Mouse (Mus musculus): ENCODE measurements around the gene Rnls. TPM values are rescaled to one million over a fixed set of nuclear protein-coding genes. Genes with fewer than 3 reads are reported as not detected.

Gene Rnls
- polyA plus RNA-seq, 1 experiment = not detected

DNA sequence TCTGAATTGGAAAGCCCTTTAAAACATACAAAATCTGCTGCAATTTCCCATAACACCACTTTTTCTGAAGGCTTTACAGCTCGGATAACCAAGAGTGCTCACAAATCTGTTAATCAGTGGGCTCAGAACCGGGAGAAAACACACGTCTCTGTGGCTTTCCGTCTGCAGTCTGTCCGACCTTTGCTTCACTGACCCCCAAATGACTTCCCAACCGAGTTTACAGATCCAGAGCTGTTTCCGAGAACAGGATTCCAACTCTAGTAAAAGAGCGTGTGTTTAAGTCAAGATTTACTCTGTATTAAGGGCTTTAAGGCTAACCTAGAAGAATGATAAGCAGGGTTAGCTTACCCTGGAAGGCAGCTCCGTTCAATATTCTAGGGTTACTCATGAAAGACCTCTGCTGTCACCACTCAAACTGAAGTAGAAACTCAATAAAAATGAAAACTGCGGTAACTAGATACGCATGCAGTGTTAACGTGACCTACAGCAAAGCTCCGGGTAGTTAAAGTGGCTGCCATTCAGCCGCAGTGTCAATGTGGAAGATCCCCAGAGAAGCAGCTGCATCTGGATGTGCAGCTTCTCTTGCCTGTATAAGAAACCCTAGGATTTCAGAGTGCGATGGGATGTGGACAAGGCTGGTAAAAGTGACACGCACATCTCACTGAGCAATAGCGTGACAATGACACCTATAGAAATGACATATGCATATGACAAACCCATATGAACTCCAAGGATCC, 224.4 kb downstream of the Rnls start:
- Histone ChIP-seq H3K4me3 (replicated peaks; ENCODE audit: control insufficient read depth, low read depth, low read length) (no peak overlapping the region), H3K4me1 (ENCODE audit: control insufficient read depth, insufficient read depth, low read length) (no peaks in the 10 kb centered on the region), H3K27ac (ENCODE audit: control insufficient read depth, insufficient read depth, low read depth, low read length, poor library complexity) (no peak overlapping the region)
- TF ChIP-seq CTCF (IDR thresholded peaks at IDR 0.05; ENCODE audit: control insufficient read depth, insufficient read depth, low read length) = no peak
- no peak for TF ChIP-seq POLR2A (IDR thresholded peaks at IDR 0.05; ENCODE audit: borderline replicate concordance, control insufficient read depth, low read depth, low read length)
- WGBS = 84% methylated on average over 17 of the region's 17 CpGs

DNA sequence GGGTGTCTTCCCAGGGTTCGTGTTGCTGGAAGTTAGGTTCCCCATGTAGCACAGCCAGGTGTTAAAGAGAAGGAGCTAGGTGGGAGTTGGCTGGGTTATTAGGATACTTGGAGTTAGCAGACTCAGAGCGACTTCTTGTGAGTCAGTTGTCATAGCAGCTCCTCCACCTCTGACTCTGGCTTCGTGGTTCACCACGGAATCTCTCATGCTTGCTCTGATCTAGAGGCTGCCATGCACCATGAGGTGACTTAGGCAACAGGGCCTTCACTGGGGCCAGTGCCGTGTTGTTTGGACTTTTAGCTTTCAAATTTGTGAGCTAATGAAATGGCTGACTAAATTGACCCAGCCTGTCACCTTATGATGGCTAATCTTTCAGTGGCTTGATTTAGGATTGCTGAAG, 227.3 kb downstream of the Rnls start:
- WGBS = 54% methylated on average over 5 of the region's 5 CpGs
- H3K4me1 ChIP-seq (ENCODE audit: control insufficient read depth, insufficient read depth, low read length) = no peaks in the 10 kb centered on the region; the same call in 1 of the 2 replicates
- H3K4me3 ChIP-seq (replicated peaks; ENCODE audit: control insufficient read depth, low read depth, low read length) = no peak overlapping the region
- no peak for TF ChIP-seq POLR2A (IDR thresholded peaks at IDR 0.05; ENCODE audit: borderline replicate concordance, control insufficient read depth, low read depth, low read length)
- no peak for TF ChIP-seq CTCF (IDR thresholded peaks at IDR 0.05; ENCODE audit: control insufficient read depth, insufficient read depth, low read length)
- H3K27ac ChIP-seq (ENCODE audit: control insufficient read depth, insufficient read depth, low read depth, low read length, poor library complexity) = no peak overlapping the region

DNA sequence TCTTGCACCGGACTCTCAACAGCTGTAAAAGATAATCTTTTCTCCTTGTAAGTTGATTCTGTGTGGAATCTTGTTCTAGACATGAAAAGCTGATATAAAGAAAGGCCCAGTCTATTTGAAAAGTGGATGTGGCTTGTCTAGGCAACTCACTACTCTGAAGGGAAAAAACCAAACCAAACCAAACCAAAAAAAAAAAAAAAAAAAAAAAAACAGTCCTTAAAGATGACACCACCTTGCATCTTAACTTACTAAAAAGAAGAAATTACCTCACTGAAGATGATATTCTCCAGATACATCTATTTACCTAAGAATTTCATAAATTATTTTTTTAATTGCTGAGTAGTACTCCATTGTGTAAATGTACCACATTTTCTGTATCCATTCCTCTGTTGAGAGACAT, 230.2 kb downstream of the Rnls start:
- TF ChIP-seq POLR2A (IDR thresholded peaks at IDR 0.05; ENCODE audit: borderline replicate concordance, control insufficient read depth, low read depth, low read length) (no peak), CTCF (IDR thresholded peaks at IDR 0.05; ENCODE audit: control insufficient read depth, insufficient read depth, low read length) (no peak)
- Histone ChIP-seq H3K4me1 (ENCODE audit: control insufficient read depth, insufficient read depth, low read length) (no peaks in the 10 kb centered on the region; the same call in 1 of the 2 replicates), H3K27ac (ENCODE audit: control insufficient read depth, insufficient read depth, low read depth, low read length, poor library complexity) (no peak overlapping the region), H3K4me3 (replicated peaks; ENCODE audit: control insufficient read depth, low read depth, low read length) (no peak overlapping the region)
- WGBS = 89% methylated on average over 1 of the region's 1 CpGs

DNA sequence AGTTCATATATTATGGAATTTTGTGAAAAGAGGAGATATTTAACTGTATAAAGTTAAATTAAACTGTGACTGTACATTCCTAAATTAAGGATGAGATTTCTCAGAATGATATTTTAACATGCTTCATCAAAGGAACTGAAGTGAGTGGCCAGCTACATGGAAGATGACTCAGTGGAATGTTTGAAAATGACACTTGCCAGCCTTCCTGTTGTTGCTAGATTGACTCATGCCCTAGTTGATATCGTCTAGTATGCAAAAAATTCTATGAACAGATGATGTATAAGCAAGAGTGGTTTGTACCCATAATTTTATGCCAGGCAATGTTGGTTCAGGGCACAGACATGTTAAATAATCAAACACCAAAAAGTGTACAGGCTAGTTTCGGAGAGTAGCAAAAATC, 232.2 kb downstream of the Rnls start:
- no peaks in the 10 kb centered on the region; the same call in 1 of the 2 replicates for H3K4me1 ChIP-seq (ENCODE audit: control insufficient read depth, insufficient read depth, low read length)
- no peak overlapping the region for H3K27ac ChIP-seq (ENCODE audit: control insufficient read depth, insufficient read depth, low read depth, low read length, poor library complexity)
- WGBS = 86% methylated on average over 2 of the region's 2 CpGs
- no peak overlapping the region for H3K4me3 ChIP-seq (replicated peaks; ENCODE audit: control insufficient read depth, low read depth, low read length)
- TF ChIP-seq CTCF (IDR thresholded peaks at IDR 0.05; ENCODE audit: control insufficient read depth, insufficient read depth, low read length) (no peak), POLR2A (IDR thresholded peaks at IDR 0.05; ENCODE audit: borderline replicate concordance, control insufficient read depth, low read depth, low read length) (no peak)

DNA sequence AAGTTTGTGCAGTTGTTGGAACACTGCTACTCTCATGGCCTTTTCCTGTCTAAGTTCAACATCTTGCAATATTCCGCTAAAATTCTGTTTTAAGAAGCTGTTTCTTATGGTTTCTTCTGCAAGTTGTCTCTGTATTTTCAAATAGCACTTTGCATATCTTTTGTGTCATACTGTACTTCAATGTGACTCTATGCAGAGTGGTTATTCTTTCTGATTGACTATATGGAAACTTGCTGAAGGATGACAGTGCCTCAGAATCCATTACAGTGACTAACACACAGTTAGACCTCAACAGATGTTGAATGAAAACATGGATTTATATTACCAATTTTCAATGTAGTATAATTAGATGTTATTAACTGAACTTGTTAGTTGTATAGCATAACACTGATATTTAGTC, 232.9 kb downstream of the Rnls start:
- no peaks in the 10 kb centered on the region; the same call in 1 of the 2 replicates for H3K4me1 ChIP-seq (ENCODE audit: control insufficient read depth, insufficient read depth, low read length)
- 77% methylated on average over 1 of the region's 1 CpGs for WGBS
- H3K4me3 ChIP-seq (replicated peaks; ENCODE audit: control insufficient read depth, low read depth, low read length) = no peak overlapping the region
- TF ChIP-seq CTCF (IDR thresholded peaks at IDR 0.05; ENCODE audit: control insufficient read depth, insufficient read depth, low read length) (no peak), POLR2A (IDR thresholded peaks at IDR 0.05; ENCODE audit: borderline replicate concordance, control insufficient read depth, low read depth, low read length) (no peak)
- H3K27ac ChIP-seq (ENCODE audit: control insufficient read depth, insufficient read depth, low read depth, low read length, poor library complexity) = no peak overlapping the region

DNA sequence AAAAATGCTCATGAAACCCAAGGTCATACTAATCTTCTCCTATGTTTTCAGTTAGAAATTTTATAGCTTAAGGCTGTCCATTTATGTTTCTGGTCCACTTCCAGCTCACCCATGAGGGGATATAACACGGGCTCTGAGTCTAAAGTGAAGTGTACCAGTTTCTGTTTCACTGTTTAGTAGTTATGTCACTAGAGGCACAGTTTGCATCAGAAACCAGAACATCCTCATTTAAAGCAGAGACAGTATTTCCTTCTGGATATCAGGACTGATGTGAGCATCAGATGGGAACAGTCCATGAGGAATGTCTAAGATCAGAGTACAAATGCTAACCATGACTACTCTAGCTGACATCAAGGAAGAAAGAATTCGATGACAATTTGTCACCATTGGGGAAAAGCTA, 233.9 kb downstream of the Rnls start:
- Histone ChIP-seq H3K4me3 (replicated peaks; ENCODE audit: control insufficient read depth, low read depth, low read length) (no peak overlapping the region), H3K4me1 (ENCODE audit: control insufficient read depth, insufficient read depth, low read length) (no peaks in the 10 kb centered on the region; the same call in 1 of the 2 replicates), H3K27ac (ENCODE audit: control insufficient read depth, insufficient read depth, low read depth, low read length, poor library complexity) (no peak overlapping the region)
- WGBS = 38% methylated on average over 2 of the region's 2 CpGs
- TF ChIP-seq POLR2A (IDR thresholded peaks at IDR 0.05; ENCODE audit: borderline replicate concordance, control insufficient read depth, low read depth, low read length) (no peak), CTCF (IDR thresholded peaks at IDR 0.05; ENCODE audit: control insufficient read depth, insufficient read depth, low read length) (no peak)

DNA sequence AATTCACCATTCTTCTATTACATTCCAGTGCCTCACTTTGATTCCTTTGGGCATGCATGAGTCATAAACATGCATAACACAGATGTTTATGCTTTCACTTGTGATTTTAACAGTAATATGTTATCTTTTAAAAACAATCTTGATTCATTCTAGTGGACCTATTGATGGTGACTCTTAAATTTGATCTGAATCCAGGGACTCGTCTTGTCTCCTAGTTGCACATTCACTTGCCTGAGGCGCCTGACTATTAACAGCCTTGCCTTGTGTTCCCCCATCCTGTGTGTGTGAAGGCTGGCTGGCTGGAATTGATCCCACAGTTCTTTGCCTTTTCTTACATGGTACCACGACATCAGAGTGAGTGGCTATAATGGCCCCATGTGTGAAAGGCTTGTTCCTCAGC, 243.7 kb downstream of the Rnls start:
- 76% methylated on average over 3 of the region's 3 CpGs for WGBS
- TF ChIP-seq CTCF (IDR thresholded peaks at IDR 0.05; ENCODE audit: control insufficient read depth, insufficient read depth, low read length) (no peak), POLR2A (IDR thresholded peaks at IDR 0.05; ENCODE audit: borderline replicate concordance, control insufficient read depth, low read depth, low read length) (no peak)
- H3K4me1 ChIP-seq (ENCODE audit: control insufficient read depth, insufficient read depth, low read length) = no peaks in the 10 kb centered on the region
- H3K27ac ChIP-seq (ENCODE audit: control insufficient read depth, insufficient read depth, low read depth, low read length, poor library complexity) = no peak overlapping the region
- H3K4me3 ChIP-seq (replicated peaks; ENCODE audit: control insufficient read depth, low read depth, low read length) = no peak overlapping the region

DNA sequence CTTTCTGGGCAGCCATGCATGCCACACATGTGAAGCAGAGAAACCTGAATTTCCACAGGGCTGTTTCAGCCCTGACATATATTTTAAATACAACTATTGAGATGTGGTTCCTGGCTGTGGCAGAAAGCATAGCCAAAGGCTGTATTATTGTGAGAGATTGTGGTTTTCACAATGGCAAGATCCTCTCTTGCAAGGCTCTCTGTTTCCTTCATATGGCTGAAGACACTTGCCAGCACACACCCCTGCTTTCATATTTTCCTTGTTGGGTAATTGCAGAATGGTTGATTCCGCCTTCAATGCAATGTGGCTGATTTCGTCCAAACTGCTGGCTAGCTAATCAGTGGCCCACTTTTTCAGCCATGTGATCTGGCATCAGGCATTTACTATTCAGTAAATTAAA, 248.9 kb downstream of the Rnls start:
- no peak for TF ChIP-seq POLR2A (IDR thresholded peaks at IDR 0.05; ENCODE audit: borderline replicate concordance, control insufficient read depth, low read depth, low read length)
- TF ChIP-seq CTCF (IDR thresholded peaks at IDR 0.05; ENCODE audit: control insufficient read depth, insufficient read depth, low read length) = no peak
- 34% methylated on average over 2 of the region's 2 CpGs for WGBS
- Histone ChIP-seq H3K4me3 (replicated peaks; ENCODE audit: control insufficient read depth, low read depth, low read length) (no peak overlapping the region), H3K4me1 (ENCODE audit: control insufficient read depth, insufficient read depth, low read length) (no peaks in the 10 kb centered on the region; the same call in 1 of the 2 replicates), H3K27ac (ENCODE audit: control insufficient read depth, insufficient read depth, low read depth, low read length, poor library complexity) (no peak overlapping the region)

Data from bone marrow, adult 2 months (tissue).